Mouse (Mus musculus): ENCODE results near the gene Peli1. TPM values are rescaled to one million over a fixed set of nuclear protein-coding genes. Genes with fewer than 3 reads are reported as not detected.
A peak's percentile ranks its signal among the peaks of the same experiment; 100 is the strongest.

Gene Peli1
- polyA plus RNA-seq, 1 experiment, result 113 TPM

- Histone ChIP-seq H3K27me3 (ENCODE audit: control insufficient read depth, insufficient read depth, low read length) (no peaks in the 10 kb centered on the region), H3K27ac (ENCODE audit: insufficient read depth, low read depth, low read length) (no peak overlapping the region), H3K4me3 (ENCODE audit: low read depth, low read length) (no peak overlapping the region), H3K36me3 (ENCODE audit: control insufficient read depth, insufficient read depth, low read length) (peaks cover 46% of the 10 kb centered on the region), H3K4me1 (ENCODE audit: control insufficient read depth, insufficient read depth, insufficient read length, low read length) (no peaks in the 10 kb centered on the region; the same call in 1 of the 2 replicates)
- WGBS, result 86% methylated on average over 5 of the region's 5 CpGs
- TF ChIP-seq CTCF (IDR thresholded peaks at IDR 0.05; ENCODE audit: extremely low read depth, insufficient read length, insufficient replicate concordance, low read depth, low read length) (no peak), POLR2A (IDR thresholded peaks at IDR 0.05; ENCODE audit: low read depth, low read length) (no peak)
Observed at GRCm38 (mm10) chr11:21150316-21150715, 59.2 kb downstream of the Peli1 start.

GRCm38 (mm10) chr11:21151672-21152071 lies 60.6 kb downstream of the Peli1 start:
- TF ChIP-seq CTCF (IDR thresholded peaks at IDR 0.05; ENCODE audit: extremely low read depth, insufficient read length, insufficient replicate concordance, low read depth, low read length), result no peak
- no peak for TF ChIP-seq POLR2A (IDR thresholded peaks at IDR 0.05; ENCODE audit: low read depth, low read length)
- no peak overlapping the region for H3K4me3 ChIP-seq (ENCODE audit: low read depth, low read length)
- WGBS, result 95% methylated on average over 1 of the region's 1 CpGs
- H3K36me3 ChIP-seq (ENCODE audit: control insufficient read depth, insufficient read depth, low read length), result peaks cover 40% of the 10 kb centered on the region
- H3K27me3 ChIP-seq (ENCODE audit: control insufficient read depth, insufficient read depth, low read length), result no peaks in the 10 kb centered on the region
- no peak overlapping the region for H3K27ac ChIP-seq (ENCODE audit: insufficient read depth, low read depth, low read length)
- no peaks in the 10 kb centered on the region; the same call in 1 of the 2 replicates for H3K4me1 ChIP-seq (ENCODE audit: control insufficient read depth, insufficient read depth, insufficient read length, low read length)

GRCm38 (mm10) chr11:21153111-21153510 lies 62.0 kb downstream of the Peli1 start:
- TF ChIP-seq POLR2A (IDR thresholded peaks at IDR 0.05; ENCODE audit: low read depth, low read length) (no peak), CTCF (IDR thresholded peaks at IDR 0.05; ENCODE audit: extremely low read depth, insufficient read length, insufficient replicate concordance, low read depth, low read length) (no peak)
- Histone ChIP-seq H3K27me3 (ENCODE audit: control insufficient read depth, insufficient read depth, low read length) (no peaks in the 10 kb centered on the region), H3K4me3 (ENCODE audit: low read depth, low read length) (no peak overlapping the region), H3K36me3 (ENCODE audit: control insufficient read depth, insufficient read depth, low read length) (peaks cover 28% of the 10 kb centered on the region), H3K27ac (ENCODE audit: insufficient read depth, low read depth, low read length) (no peak overlapping the region), H3K4me1 (ENCODE audit: control insufficient read depth, insufficient read depth, insufficient read length, low read length) (peaks cover 2% of the 10 kb centered on the region; the same call in 1 of the 2 replicates)
- WGBS, result 82% methylated on average over 4 of the region's 4 CpGs

- Histone ChIP-seq H3K27ac (ENCODE audit: insufficient read depth, low read depth, low read length) (no peak overlapping the region), H3K27me3 (ENCODE audit: control insufficient read depth, insufficient read depth, low read length) (no peaks in the 10 kb centered on the region), H3K36me3 (ENCODE audit: control insufficient read depth, insufficient read depth, low read length) (peaks cover 8% of the 10 kb centered on the region), H3K4me3 (ENCODE audit: low read depth, low read length) (no peak overlapping the region), H3K4me1 (ENCODE audit: control insufficient read depth, insufficient read depth, insufficient read length, low read length) (peaks cover 7% of the 10 kb centered on the region)
- 76% methylated on average over 4 of the region's 4 CpGs for WGBS
- TF ChIP-seq CTCF (IDR thresholded peaks at IDR 0.05; ENCODE audit: extremely low read depth, insufficient read length, insufficient replicate concordance, low read depth, low read length), result no peak
- TF ChIP-seq POLR2A (IDR thresholded peaks at IDR 0.05; ENCODE audit: low read depth, low read length), result no peak
Observed at GRCm38 (mm10) chr11:21157595-21157994, 66.5 kb downstream of the Peli1 start.

GRCm38 (mm10) chr11:21162093-21162492 lies 71.0 kb downstream of the Peli1 start:
- Histone ChIP-seq H3K4me1 (ENCODE audit: control insufficient read depth, insufficient read depth, insufficient read length, low read length) (peaks cover 24% of the 10 kb centered on the region), H3K36me3 (ENCODE audit: control insufficient read depth, insufficient read depth, low read length) (no peaks in the 10 kb centered on the region), H3K4me3 (ENCODE audit: low read depth, low read length) (no peak overlapping the region), H3K27me3 (ENCODE audit: control insufficient read depth, insufficient read depth, low read length) (no peaks in the 10 kb centered on the region), H3K27ac (ENCODE audit: insufficient read depth, low read depth, low read length) (no peak overlapping the region)
- WGBS, result 90% methylated on average over 5 of the region's 5 CpGs
- TF ChIP-seq CTCF (IDR thresholded peaks at IDR 0.05; ENCODE audit: extremely low read depth, insufficient read length, insufficient replicate concordance, low read depth, low read length) (no peak), POLR2A (IDR thresholded peaks at IDR 0.05; ENCODE audit: low read depth, low read length) (no peak)

GRCm38 (mm10) chr11:21163143-21163542 lies 72.1 kb downstream of the Peli1 start:
- H3K27ac ChIP-seq (ENCODE audit: insufficient read depth, low read depth, low read length), result peak overlapping the region; percentile 65
- H3K4me3 ChIP-seq (ENCODE audit: low read depth, low read length), result no peak overlapping the region
- H3K4me1 ChIP-seq (ENCODE audit: control insufficient read depth, insufficient read depth, insufficient read length, low read length), result peaks cover 22% of the 10 kb centered on the region
- WGBS, result 35% methylated on average over 7 of the region's 7 CpGs
- TF ChIP-seq POLR2A (IDR thresholded peaks at IDR 0.05; ENCODE audit: low read depth, low read length) (no peak), CTCF (IDR thresholded peaks at IDR 0.05; ENCODE audit: extremely low read depth, insufficient read length, insufficient replicate concordance, low read depth, low read length) (no peak)
- H3K27me3 ChIP-seq (ENCODE audit: control insufficient read depth, insufficient read depth, low read length), result no peaks in the 10 kb centered on the region
- no peaks in the 10 kb centered on the region for H3K36me3 ChIP-seq (ENCODE audit: control insufficient read depth, insufficient read depth, low read length)

- TF ChIP-seq CTCF (IDR thresholded peaks at IDR 0.05; ENCODE audit: extremely low read depth, insufficient read length, insufficient replicate concordance, low read depth, low read length) (no peak), POLR2A (IDR thresholded peaks at IDR 0.05; ENCODE audit: low read depth, low read length) (no peak)
- H3K27ac ChIP-seq (ENCODE audit: insufficient read depth, low read depth, low read length), result peak overlapping the region; percentile 65; the same call in 1 of the 2 replicates
- H3K36me3 ChIP-seq (ENCODE audit: control insufficient read depth, insufficient read depth, low read length), result no peaks in the 10 kb centered on the region
- H3K27me3 ChIP-seq (ENCODE audit: control insufficient read depth, insufficient read depth, low read length), result no peaks in the 10 kb centered on the region
- 16% methylated on average over 5 of the region's 5 CpGs for WGBS
- H3K4me3 ChIP-seq (ENCODE audit: low read depth, low read length), result no peak overlapping the region
- H3K4me1 ChIP-seq (ENCODE audit: control insufficient read depth, insufficient read depth, insufficient read length, low read length), result peaks cover 19% of the 10 kb centered on the region
Observed at GRCm38 (mm10) chr11:21163673-21164072, 72.6 kb downstream of the Peli1 start.
